ENCODE assay signal across 9 mouse cellular contexts in the genomic region with DNA sequence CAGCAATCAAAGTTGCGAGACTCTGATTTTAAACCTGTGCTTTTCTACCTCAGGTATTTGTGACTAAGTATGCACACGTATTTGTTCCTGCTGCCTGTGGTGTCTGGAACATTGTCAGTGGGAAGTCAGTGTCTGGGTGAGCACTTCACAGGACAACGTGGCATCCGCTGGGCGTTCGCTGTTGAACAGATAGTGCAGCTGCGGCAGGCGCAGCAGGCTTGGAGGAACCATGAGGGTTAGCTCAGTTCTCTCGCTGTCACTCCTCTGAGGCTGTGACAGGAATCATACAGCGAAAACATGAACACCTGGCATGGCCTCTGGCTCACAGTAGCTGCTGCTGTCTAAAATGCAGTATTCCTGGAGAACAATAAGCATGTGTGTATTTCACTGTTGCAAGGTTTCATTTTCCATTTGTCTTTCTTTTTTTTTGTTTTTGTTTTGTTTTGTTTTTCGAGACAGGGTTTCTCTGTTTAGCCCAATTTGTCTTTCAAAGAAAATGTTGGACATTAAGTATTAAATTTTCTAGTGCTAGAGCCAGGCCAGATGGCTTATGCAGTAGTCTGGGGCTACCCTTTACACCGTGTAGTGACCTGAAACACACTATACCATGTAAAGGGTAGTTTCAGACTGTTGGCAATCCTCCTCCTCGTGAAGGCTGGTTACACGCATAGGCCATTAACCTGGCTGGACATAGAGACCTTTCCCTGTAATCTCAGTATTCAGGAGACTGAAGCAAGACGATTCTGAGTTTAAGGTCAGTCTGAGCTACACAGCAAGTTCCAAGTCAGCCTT. TPM values are rescaled to one million over a fixed set of nuclear protein-coding genes. Genes with fewer than 3 reads are reported as not detected.
A peak's percentile ranks its signal among the peaks of the same experiment; 100 is the strongest.
DNase-seq lines count a peak whose midpoint lies in the region; ATAC-seq and TF ChIP-seq lines count a peak whose summit lies in the region.
"Had no signal": no experiment of that assay in that cellular context is flagged by ENCODE, and none has a peak within 500 bp of the region (broad histone marks: within the 10 kb centered on the region; RNA-seq: fewer than 3 reads in every experiment).

No protein-coding gene starts in this region.

- no peaks in the 10 kb centered on the region for H3K27me3 ChIP-seq in liver, postnatal 0 days (ENCODE audit: insufficient read depth, low read length)
- no peaks in the 10 kb centered on the region for H3K27me3 ChIP-seq in liver, embryonic 11.5 days (replicated peaks; ENCODE audit: control insufficient read depth, insufficient read depth, low read length)
- no peaks in the 10 kb centered on the region for H3K27me3 ChIP-seq in forebrain, embryonic 16.5 days (replicated peaks; ENCODE audit: control insufficient read depth, insufficient read depth, low read length)
- no peaks in the 10 kb centered on the region for H3K27me3 ChIP-seq in stomach, embryonic 16.5 days (ENCODE audit: control insufficient read depth, insufficient read depth, low read length)

- no peak for TF ChIP-seq CTCF in liver, postnatal 0 days (IDR thresholded peaks at IDR 0.05; ENCODE audit: low read depth)

- 75% methylated on average over 15 of the region's 15 CpGs for WGBS in liver, postnatal 0 days (ENCODE audit: insufficient replicate concordance)
- WGBS in liver, embryonic 11.5 days: 88% methylated on average over 15 of the region's 15 CpGs
- 77% methylated on average over 15 of the region's 15 CpGs for WGBS in forebrain, embryonic 16.5 days
- WGBS in stomach, embryonic 16.5 days: 85% methylated on average over 15 of the region's 15 CpGs

- H3K4me1 ChIP-seq in liver, postnatal 0 days (ENCODE audit: insufficient read depth): peaks cover 22% of the 10 kb centered on the region
- peaks cover 16% of the 10 kb centered on the region for H3K4me1 ChIP-seq in liver, embryonic 11.5 days (replicated peaks; ENCODE audit: control insufficient read depth, insufficient read depth, low read length)
- peaks cover 15% of the 10 kb centered on the region for H3K4me1 ChIP-seq in forebrain, embryonic 16.5 days (replicated peaks; ENCODE audit: control insufficient read depth, insufficient read depth, low read length)
- H3K4me1 ChIP-seq in stomach, embryonic 16.5 days (ENCODE audit: control insufficient read depth, insufficient read depth, low read length): peaks cover under 1% of the 10 kb centered on the region

- ATAC-seq in liver, postnatal 0 days: 0 out of 2 replicates have a peak, but pooled peaks have one; percentile 8
- ATAC-seq in liver, embryonic 11.5 days (replicated peaks; ENCODE audit: low FRiP score): no peak
- 0 out of 2 replicates have a peak, but pooled peaks have one; percentile 17 for ATAC-seq in common myeloid progenitor, adult 5-6 weeks (replicated peaks; ENCODE audit: low read depth, poor library complexity, severe bottlenecking)
- ATAC-seq in forebrain, embryonic 16.5 days: peak; percentile 37; the same call in 1 of the 2 replicates
- ATAC-seq in stomach, embryonic 16.5 days (ENCODE audit: insufficient read depth, low FRiP score): no peak
- no peak for ATAC-seq in activated CD4-positive, CD25-positive, alpha-beta regulatory T cell, adult 4 months
- no peak for ATAC-seq in inflammation-experienced regulatory T-cells, adult 6 months

- H3K9ac ChIP-seq in liver, postnatal 0 days (replicated peaks): no peak overlapping the region
- no peak overlapping the region for H3K9ac ChIP-seq in liver, embryonic 11.5 days (ENCODE audit: low read depth, low read length)
- H3K9ac ChIP-seq in forebrain, embryonic 16.5 days (replicated peaks; ENCODE audit: low read depth, low read length): no peak overlapping the region
- H3K9ac ChIP-seq in stomach, embryonic 16.5 days (ENCODE audit: low read length): no peak overlapping the region; the same call in 1 of the 2 replicates

- peaks cover 8% of the 10 kb centered on the region for H3K36me3 ChIP-seq in liver, postnatal 0 days (replicated peaks; ENCODE audit: insufficient read depth, low read length)
- H3K36me3 ChIP-seq in liver, embryonic 11.5 days (ENCODE audit: control insufficient read depth, insufficient read depth, low read length): peaks cover 14% of the 10 kb centered on the region; the same call in 1 of the 2 replicates
- no peaks in the 10 kb centered on the region for H3K36me3 ChIP-seq in forebrain, embryonic 16.5 days (ENCODE audit: control insufficient read depth, insufficient read depth)
- peaks cover 12% of the 10 kb centered on the region; the same call in 1 of the 2 replicates for H3K36me3 ChIP-seq in stomach, embryonic 16.5 days (ENCODE audit: control insufficient read depth, insufficient read depth, low read length)

- H3K27ac ChIP-seq in liver, postnatal 0 days (ENCODE audit: low read depth): peak overlapping the region; percentile 64; the same call in 1 of the 2 replicates
- no peak overlapping the region for H3K27ac ChIP-seq in liver, embryonic 11.5 days (ENCODE audit: low read depth, low read length)
- peak overlapping the region; percentile 51 for H3K27ac ChIP-seq in forebrain, embryonic 16.5 days (ENCODE audit: low read length)
- H3K27ac ChIP-seq in stomach, embryonic 16.5 days (ENCODE audit: low read length): 0 out of 2 replicates have a peak overlapping the region, but pooled peaks have one; percentile 42

- no peaks in the 10 kb centered on the region for H3K9me3 ChIP-seq in liver, postnatal 0 days (ENCODE audit: low read length)
- H3K9me3 ChIP-seq in liver, embryonic 11.5 days (ENCODE audit: control insufficient read depth, low read length): no peaks in the 10 kb centered on the region
- H3K9me3 ChIP-seq in forebrain, embryonic 16.5 days (ENCODE audit: control insufficient read depth, low read length): no peaks in the 10 kb centered on the region
- no peaks in the 10 kb centered on the region for H3K9me3 ChIP-seq in stomach, embryonic 16.5 days (replicated peaks; ENCODE audit: control insufficient read depth, low read length)

- DNase-seq in liver, postnatal 0 days: no peak
- no peak for DNase-seq in liver, embryonic 11.5 days (ENCODE audit: low spot score)
- no peak for DNase-seq in urinary bladder, adult 18-20 months (ENCODE audit: low spot score in 2 of 2)
- DNase-seq: cerebellum, adult 11 months had no signal

- H3K4me2 ChIP-seq in liver, postnatal 0 days (ENCODE audit: low read depth, low read length): no peak overlapping the region
- no peak overlapping the region for H3K4me2 ChIP-seq in liver, embryonic 11.5 days
- H3K4me2 ChIP-seq in forebrain, embryonic 16.5 days (ENCODE audit: low read length): no peak overlapping the region
- H3K4me2 ChIP-seq in stomach, embryonic 16.5 days (ENCODE audit: low read depth, low read length): no peak overlapping the region

- TF ChIP-seq EP300 in liver, postnatal 0 days (IDR thresholded peaks at IDR 0.05; ENCODE audit: low read depth): no peak

- no peak overlapping the region for H3K4me3 ChIP-seq in liver, postnatal 0 days (ENCODE audit: low read depth, low read length)
- H3K4me3 ChIP-seq in liver, embryonic 11.5 days (ENCODE audit: low read depth, low read length): no peak overlapping the region
- H3K4me3 ChIP-seq in forebrain, embryonic 16.5 days (replicated peaks; ENCODE audit: low read length): no peak overlapping the region
- no peak overlapping the region for H3K4me3 ChIP-seq in stomach, embryonic 16.5 days (replicated peaks; ENCODE audit: low read length)

RNA-seq across cellular contexts. Expression of gene Tmem123, which starts 20.2 kb away (rescaled TPM):
- polyA plus RNA-seq in liver, postnatal 0 days (2015; fragmentation: Nextera tagmentation; extraction: Ambion mirVana): 27.7 and 29.2 TPM in 2 replicates
- polyA plus RNA-seq in liver, embryonic 11.5 days (2014; fragmentation: Nextera tagmentation; extraction: Ambion mirVana): 87.8 and 98.4 TPM in 2 replicates
- total RNA-seq in common myeloid progenitor, adult 5-6 weeks (2017): 172 and 173 TPM in 2 replicates
- 23.0 and 31.0 TPM in 2 replicates for polyA plus RNA-seq in forebrain, embryonic 16.5 days (2015; fragmentation: Nextera tagmentation; extraction: Ambion mirVana)
- polyA plus RNA-seq in stomach, embryonic 16.5 days (2015; fragmentation: Nextera tagmentation; extraction: Ambion mirVana): 139 and 150 TPM in 2 replicates
- 100 to 1,000 TPM; 110 to 119 TPM for polyA plus RNA-seq in activated CD4-positive, CD25-positive, alpha-beta regulatory T cell, adult 4 months (2017; shearing (Covaris generic))
- 100 to 1,000 TPM in 1 of 3 experiments, 10 to 100 TPM in 2; 64.0 to 129 (median 94.3) TPM for polyA plus RNA-seq in inflammation-experienced regulatory T-cells, adult 6 months (2017; shearing (Covaris generic))

RNA-seq across cellular contexts. Expression of gene Birc2, which starts 52.8 kb away (rescaled TPM):
- 11.8 and 13.8 TPM in 2 replicates for polyA plus RNA-seq in liver, postnatal 0 days (2015; fragmentation: Nextera tagmentation; extraction: Ambion mirVana)
- polyA plus RNA-seq in liver, embryonic 11.5 days (2014; fragmentation: Nextera tagmentation; extraction: Ambion mirVana): 26.6 and 28.1 TPM in 2 replicates
- total RNA-seq in common myeloid progenitor, adult 5-6 weeks (2017): 66.5 and 67.1 TPM in 2 replicates
- 56.8 and 57.8 TPM in 2 replicates for polyA plus RNA-seq in forebrain, embryonic 16.5 days (2015; fragmentation: Nextera tagmentation; extraction: Ambion mirVana)
- polyA plus RNA-seq in stomach, embryonic 16.5 days (2015; fragmentation: Nextera tagmentation; extraction: Ambion mirVana): 34.1 and 40.0 TPM in 2 replicates
- polyA plus RNA-seq in activated CD4-positive, CD25-positive, alpha-beta regulatory T cell, adult 4 months (2017; shearing (Covaris generic)): 10 to 100 TPM; 94.9 to 96.7 TPM
- 100 to 1,000 TPM; 110 to 127 (median 119) TPM for polyA plus RNA-seq in inflammation-experienced regulatory T-cells, adult 6 months (2017; shearing (Covaris generic))

Comparison
In these comparisons a context has a peak if more than half of its experiments do, and no peak if none do; other contexts are left out.
1. ATAC-seq: peak in liver, postnatal 0 days (single experiment), common myeloid progenitor, adult 5-6 weeks (single experiment) and forebrain, embryonic 16.5 days (single experiment); none in liver, embryonic 11.5 days (single experiment), stomach, embryonic 16.5 days (single experiment), activated CD4-positive, CD25-positive, alpha-beta regulatory T cell, adult 4 months (single experiment) and inflammation-experienced regulatory T-cells, adult 6 months (single experiment).